Mouse (Mus musculus): ENCODE results near the gene Cd47. TPM values are rescaled to one million over a fixed set of nuclear protein-coding genes. Genes with fewer than 3 reads are reported as not detected.

Gene Cd47
- polyA plus RNA-seq, 1 experiment from 2014 or later = 286 TPM

DNA sequence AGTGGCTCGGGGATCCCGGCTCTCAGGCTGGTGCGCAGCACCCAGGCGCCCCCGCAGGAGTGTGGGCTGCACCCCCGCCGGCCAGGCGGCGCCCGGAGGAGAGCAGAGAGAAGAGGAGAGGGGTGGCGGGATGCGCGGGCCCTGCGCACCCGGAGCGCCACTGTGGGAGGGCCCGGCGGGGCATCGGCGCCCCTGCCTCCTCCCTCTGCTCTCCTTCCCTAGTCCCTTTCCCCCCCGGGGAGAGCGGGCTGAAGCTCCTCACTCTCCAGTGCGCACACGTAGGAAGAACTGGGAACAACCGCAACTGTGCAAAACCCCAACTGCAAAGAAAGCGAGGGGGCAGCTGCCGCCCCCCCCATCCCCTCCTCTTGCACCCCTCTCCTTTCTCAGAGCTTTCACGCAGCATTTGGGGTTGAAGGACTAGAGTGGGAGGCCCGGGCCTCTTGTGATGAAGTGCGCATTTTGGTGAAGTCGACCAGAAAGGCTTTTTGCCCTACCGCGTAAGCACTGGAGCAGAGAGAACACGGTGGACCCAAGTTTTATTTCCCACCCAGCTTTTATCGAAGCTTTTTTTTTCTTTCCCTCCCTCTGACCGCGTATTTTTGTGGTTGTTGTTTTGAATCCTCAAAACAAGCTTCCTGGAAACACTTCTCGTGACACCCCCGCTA lies 55.6 kb downstream of the Cd47 start:
- WGBS (ENCODE audit: insufficient replicate concordance) = under 1% methylated on average over 36 of the region's 39 CpGs
- H3K4me3 ChIP-seq (ENCODE audit: low read depth, low read length) = peak overlapping the region; percentile 99
- TF ChIP-seq CTCF (IDR thresholded peaks at IDR 0.05; ENCODE audit: low read depth) (no peak), EP300 (IDR thresholded peaks at IDR 0.05; ENCODE audit: low read depth) (no peak)
- H3K4me2 ChIP-seq (ENCODE audit: low read depth, low read length) = peak overlapping the region; percentile 82
- H3K9ac ChIP-seq (replicated peaks) = peak overlapping the region; percentile 100
- ATAC-seq (peak; percentile 47), DNase-seq (no peak)
- H3K9me3 ChIP-seq (ENCODE audit: low read length) = no peaks in the 10 kb centered on the region
- peaks cover 40% of the 10 kb centered on the region for H3K4me1 ChIP-seq (ENCODE audit: insufficient read depth)
- peak overlapping the region; percentile 99 for H3K27ac ChIP-seq (ENCODE audit: low read depth)
- H3K27me3 ChIP-seq (ENCODE audit: insufficient read depth, low read length) = no peaks in the 10 kb centered on the region
- peaks cover 22% of the 10 kb centered on the region for H3K36me3 ChIP-seq (replicated peaks; ENCODE audit: insufficient read depth, low read length)

DNA sequence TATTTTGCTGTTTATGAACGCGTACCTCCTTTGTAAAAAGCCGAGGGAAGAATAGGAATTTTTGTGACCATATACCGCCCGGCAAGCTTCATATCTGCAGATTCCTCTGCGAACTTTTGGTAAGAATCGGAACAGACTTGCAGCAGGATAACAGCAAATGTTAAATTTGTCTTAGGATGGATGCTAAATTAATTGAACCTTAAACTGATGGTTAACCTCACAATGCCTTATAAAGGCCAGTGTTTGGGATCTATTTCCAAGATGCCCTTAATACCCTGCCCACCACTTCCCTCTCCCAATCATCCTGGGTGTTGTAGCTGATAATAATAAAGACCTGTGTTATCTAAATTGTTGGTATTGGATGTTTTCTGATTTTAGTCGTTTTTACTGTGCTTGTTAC lies 56.3 kb downstream of the Cd47 start:
- Histone ChIP-seq H3K9me3 (ENCODE audit: low read length) (no peaks in the 10 kb centered on the region), H3K4me1 (ENCODE audit: insufficient read depth) (peaks cover 44% of the 10 kb centered on the region), H3K27ac (ENCODE audit: low read depth) (peak overlapping the region; percentile 99), H3K9ac (replicated peaks) (peak overlapping the region; percentile 100), H3K36me3 (replicated peaks; ENCODE audit: insufficient read depth, low read length) (peaks cover 27% of the 10 kb centered on the region), H3K4me2 (ENCODE audit: low read depth, low read length) (peak overlapping the region; percentile 82), H3K4me3 (ENCODE audit: low read depth, low read length) (peak overlapping the region; percentile 99), H3K27me3 (ENCODE audit: insufficient read depth, low read length) (no peaks in the 10 kb centered on the region)
- DNase-seq = no peak
- TF ChIP-seq EP300 (IDR thresholded peaks at IDR 0.05; ENCODE audit: low read depth) = no peak
- TF ChIP-seq CTCF (IDR thresholded peaks at IDR 0.05; ENCODE audit: low read depth) = no peak
- no peak for ATAC-seq
- WGBS (ENCODE audit: insufficient replicate concordance) = 3% methylated on average over 8 of the region's 8 CpGs

DNA sequence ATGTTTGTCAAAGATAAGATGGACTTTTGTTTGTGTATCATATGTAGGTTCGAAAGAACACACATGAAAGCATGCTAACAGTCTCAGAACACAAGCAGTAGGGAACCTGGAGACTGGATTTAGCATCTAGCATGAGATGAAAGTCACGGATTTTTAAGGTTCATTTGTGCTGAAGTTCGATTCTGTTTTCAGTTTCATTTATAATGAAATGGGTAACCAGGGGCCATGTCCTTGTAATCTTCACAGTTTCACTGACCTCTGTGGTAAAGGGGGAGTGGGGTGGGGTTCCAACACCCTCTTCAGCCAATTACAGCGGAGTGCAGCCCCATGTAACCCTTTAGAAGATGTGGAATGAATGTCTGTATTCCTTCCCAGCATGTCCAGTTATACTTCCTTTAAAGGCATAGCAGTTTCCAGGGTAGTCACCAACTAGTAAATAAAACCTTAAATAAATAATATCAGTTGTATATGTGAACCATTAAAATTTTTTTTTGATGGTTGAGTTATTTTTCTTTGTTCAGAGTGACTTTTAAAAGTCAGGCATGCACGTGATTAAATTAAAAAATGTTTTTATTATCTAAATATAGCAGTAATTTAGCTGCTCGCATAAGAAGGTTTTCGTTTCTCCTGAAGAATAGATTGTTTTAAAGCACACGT lies 57.3 kb downstream of the Cd47 start:
- H3K36me3 ChIP-seq (replicated peaks; ENCODE audit: insufficient read depth, low read length) = peaks cover 36% of the 10 kb centered on the region
- H3K4me1 ChIP-seq (ENCODE audit: insufficient read depth) = peaks cover 43% of the 10 kb centered on the region
- no peaks in the 10 kb centered on the region for H3K9me3 ChIP-seq (ENCODE audit: low read length)
- peak overlapping the region; percentile 99 for H3K27ac ChIP-seq (ENCODE audit: low read depth)
- WGBS (ENCODE audit: insufficient replicate concordance) = 13% methylated on average over 8 of the region's 8 CpGs
- no peak for ATAC-seq
- peak overlapping the region; percentile 99 for H3K4me3 ChIP-seq (ENCODE audit: low read depth, low read length)
- TF ChIP-seq EP300 (IDR thresholded peaks at IDR 0.05; ENCODE audit: low read depth) (no peak), CTCF (IDR thresholded peaks at IDR 0.05; ENCODE audit: low read depth) (no peak)
- H3K9ac ChIP-seq (replicated peaks) = peak overlapping the region; percentile 100
- peak; percentile 52 for DNase-seq
- no peaks in the 10 kb centered on the region for H3K27me3 ChIP-seq (ENCODE audit: insufficient read depth, low read length)
- H3K4me2 ChIP-seq (ENCODE audit: low read depth, low read length) = peak overlapping the region; percentile 82

DNA sequence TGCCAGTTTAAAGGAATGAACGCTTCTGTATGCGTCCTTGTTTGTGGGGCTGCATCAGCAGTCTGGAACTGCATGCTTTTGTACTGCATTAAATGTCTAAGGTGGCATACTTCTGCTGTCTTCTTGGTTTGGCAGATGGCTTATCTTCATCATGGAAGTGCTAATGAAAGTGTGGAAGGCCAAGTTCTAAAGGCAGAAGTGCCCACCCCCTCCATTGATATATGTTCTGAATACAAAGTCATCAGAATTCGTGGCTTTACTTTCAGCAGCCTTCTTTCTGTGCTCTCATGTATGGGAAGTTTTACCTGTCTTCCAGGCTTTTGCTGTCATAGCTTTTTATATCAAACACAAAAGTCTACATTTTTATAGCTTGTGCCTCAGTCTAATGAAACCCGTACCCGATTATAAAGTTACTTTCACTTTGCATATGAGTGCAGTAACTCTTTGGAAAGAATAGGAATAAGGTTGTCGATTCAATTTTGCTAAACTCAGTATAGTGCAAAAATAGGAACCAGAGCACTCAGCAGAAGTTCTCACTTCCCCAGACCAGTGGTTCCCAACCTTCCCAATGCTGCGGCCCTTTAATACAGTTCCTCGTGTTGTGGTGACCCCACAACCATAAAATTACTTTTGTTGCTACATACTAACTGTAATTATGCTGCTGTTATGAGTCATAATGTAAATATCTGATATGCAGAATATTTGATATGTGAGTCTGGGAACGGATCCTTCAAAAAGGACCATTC lies 58.0 kb downstream of the Cd47 start:
- Histone ChIP-seq H3K27me3 (ENCODE audit: insufficient read depth, low read length) (no peaks in the 10 kb centered on the region), H3K9me3 (ENCODE audit: low read length) (no peaks in the 10 kb centered on the region), H3K4me2 (ENCODE audit: low read depth, low read length) (peak overlapping the region; percentile 82), H3K4me1 (ENCODE audit: insufficient read depth) (peaks cover 43% of the 10 kb centered on the region), H3K27ac (ENCODE audit: low read depth) (peak overlapping the region; percentile 99), H3K4me3 (ENCODE audit: low read depth, low read length) (peak overlapping the region; percentile 99), H3K36me3 (replicated peaks; ENCODE audit: insufficient read depth, low read length) (peaks cover 43% of the 10 kb centered on the region), H3K9ac (replicated peaks) (peak overlapping the region; percentile 100)
- TF ChIP-seq CTCF (IDR thresholded peaks at IDR 0.05; ENCODE audit: low read depth) (no peak), EP300 (IDR thresholded peaks at IDR 0.05; ENCODE audit: low read depth) (no peak)
- DNase-seq (no peak), ATAC-seq (no peak)
- 20% methylated on average over 9 of the region's 9 CpGs for WGBS (ENCODE audit: insufficient replicate concordance)

DNA sequence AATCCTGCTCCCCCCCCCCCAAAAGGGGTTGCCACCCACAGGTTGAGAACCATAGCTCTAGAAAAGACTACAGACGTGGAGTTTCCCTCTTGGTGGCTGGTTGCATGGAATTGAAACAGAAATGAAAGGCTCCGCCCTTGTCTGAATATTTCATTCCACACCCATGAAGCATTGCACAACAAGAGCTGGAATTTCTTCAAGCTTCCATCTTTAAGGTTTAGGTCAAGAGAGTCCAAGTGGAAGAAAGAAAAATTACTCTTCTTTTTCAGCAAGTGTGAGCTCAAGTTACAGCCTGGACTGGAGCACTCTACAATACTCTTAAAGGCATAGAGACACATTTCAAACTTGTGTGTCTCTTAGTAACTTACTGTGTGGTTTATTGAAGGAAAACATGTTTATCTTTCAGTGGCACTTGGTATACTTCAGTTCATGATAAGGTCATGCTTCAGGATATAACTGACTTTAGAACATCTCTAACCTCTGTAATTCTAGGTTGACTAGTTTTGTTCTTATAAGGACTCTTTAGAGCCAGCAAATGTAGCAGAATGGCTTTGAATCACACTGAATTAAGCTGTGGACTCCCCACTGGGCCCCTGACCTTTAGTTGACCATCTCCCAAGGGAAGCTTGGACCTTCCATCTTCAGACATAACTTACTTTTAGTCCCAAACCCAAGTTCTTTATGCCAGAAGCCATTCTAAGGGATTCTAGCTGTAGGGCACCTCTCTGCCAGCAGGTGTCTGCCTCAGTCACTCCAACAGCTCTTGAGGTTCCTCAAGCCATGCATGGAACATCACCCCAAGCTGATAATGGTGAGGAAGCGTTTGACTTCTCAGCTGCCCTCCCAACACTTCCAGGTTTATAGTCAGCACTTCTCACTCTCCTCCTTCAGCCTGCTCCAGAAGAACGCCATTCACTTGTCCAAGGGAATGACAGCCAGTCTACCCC lies 58.8 kb downstream of the Cd47 start:
- peak overlapping the region; percentile 99 for H3K4me3 ChIP-seq (ENCODE audit: low read depth, low read length)
- H3K9me3 ChIP-seq (ENCODE audit: low read length) = no peaks in the 10 kb centered on the region
- H3K27ac ChIP-seq (ENCODE audit: low read depth) = peak overlapping the region; percentile 99
- peak overlapping the region; percentile 82 for H3K4me2 ChIP-seq (ENCODE audit: low read depth, low read length)
- ATAC-seq (no peak), DNase-seq (no peak)
- H3K27me3 ChIP-seq (ENCODE audit: insufficient read depth, low read length) = no peaks in the 10 kb centered on the region
- peaks cover 39% of the 10 kb centered on the region for H3K4me1 ChIP-seq (ENCODE audit: insufficient read depth)
- peak; percentile 73 for TF ChIP-seq CTCF (IDR thresholded peaks at IDR 0.05; ENCODE audit: low read depth)
- peak; percentile 92 for TF ChIP-seq EP300 (IDR thresholded peaks at IDR 0.05; ENCODE audit: low read depth)
- 31% methylated on average over 4 of the region's 4 CpGs for WGBS (ENCODE audit: insufficient replicate concordance)
- peak overlapping the region; percentile 100 for H3K9ac ChIP-seq (replicated peaks)
- H3K36me3 ChIP-seq (replicated peaks; ENCODE audit: insufficient read depth, low read length) = peaks cover 51% of the 10 kb centered on the region

All from liver, postnatal 0 days (tissue).